Mouse (Mus musculus) c-Kit-positive CD71-negative TER-119-negative erythroid progenitor cells, embryonic 14.5 days (primary cell): ENCODE results near the gene Psmb10.
A peak's percentile ranks its signal among the peaks of the same experiment; 100 is the strongest.
"Not testable (repeated sequence)": the region's sequence is repeated elsewhere in the genome, so short reads cannot be mapped to it uniquely, and the experiment has no call there.

Experiments used
- DNase-seq: peaks from one replicate; pipeline ENCODE4 v3.0.0-alpha.2; 2013; ENCODE audit warnings: low read depth

Gene Psmb10

DNA sequence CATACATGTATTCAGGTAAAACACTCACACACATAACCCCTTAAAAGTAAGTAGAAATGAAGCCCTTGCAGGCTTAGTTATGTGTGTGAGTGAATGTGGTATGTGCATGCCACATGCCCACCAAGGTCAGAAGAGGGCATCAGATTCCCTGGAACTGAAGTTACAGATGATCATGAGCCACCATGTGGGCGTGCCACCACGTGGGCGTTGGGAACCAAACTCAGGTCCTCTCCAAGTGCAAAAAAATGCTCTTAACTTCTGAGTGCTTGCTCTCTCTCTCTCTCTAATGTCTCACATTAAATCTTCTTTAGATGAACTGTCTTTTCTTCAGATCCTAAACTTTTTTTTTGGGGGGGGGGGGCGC lies at the start of gene Psmb10:
Gene Psmb10 (minus strand): TSS at position 139 of the 364 bp plus-strand sequence.
- no peak for DNase-seq

DNA sequence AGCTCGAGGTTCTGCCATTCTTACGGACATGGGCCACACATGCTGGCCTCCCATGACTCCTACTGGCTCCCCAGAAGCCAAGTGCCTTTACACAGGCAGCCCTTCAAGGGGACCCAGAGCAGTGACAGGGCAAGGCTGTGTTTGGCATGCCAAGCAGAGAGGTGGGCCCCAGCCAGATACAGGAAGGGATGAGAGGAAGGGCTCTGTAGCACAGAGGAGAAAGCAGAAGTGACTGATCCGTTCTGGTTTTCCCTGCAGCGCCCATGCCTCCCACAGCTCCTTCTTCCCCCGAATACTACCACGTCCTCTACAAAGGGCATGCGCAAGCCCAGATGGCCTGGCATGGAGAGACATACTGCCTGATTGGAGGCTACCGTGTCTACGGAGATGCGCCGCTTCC lies 45.2 kb upstream of the Psmb10 start:
- not testable (repeated sequence) for DNase-seq

DNA sequence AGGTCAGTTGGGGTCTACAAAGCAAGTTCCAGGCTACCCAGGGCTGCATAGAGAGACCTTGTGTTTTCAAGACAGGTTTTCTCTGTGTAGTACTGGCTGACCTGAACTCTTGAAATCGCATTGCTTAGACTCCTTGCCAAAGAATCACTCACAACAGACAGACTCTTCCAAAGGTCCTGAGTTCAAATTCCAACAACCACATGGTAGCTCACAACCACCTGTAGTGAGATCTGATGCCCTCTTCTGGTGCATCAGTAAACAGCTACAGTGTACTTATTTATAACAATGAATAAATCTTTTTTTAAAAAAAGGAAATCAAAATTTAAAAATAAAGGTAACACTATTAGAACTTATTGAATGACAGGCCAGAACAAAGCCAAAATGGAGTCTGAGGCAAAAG lies 42.9 kb upstream of the Psmb10 start:
- DNase-seq = no peak

DNA sequence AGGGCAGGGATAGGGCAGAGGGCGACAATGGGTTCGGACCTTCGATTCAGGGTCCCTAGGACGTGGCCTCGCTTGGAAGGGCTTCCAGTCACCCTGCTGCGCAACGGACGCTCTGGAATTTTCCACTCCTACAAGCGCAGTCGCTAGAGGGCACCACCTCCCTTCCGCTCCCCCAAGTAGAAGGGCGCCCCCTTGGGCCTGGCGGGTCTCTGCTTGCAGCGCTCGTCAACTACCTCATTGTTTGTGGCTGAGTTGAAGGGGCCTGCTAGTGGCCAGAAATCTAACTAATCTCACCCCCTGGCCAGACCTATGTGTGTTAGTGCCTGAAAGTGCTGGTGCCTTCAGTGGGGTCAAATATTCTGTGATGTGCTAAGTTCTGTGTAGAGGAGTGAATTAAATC lies 41.1 kb upstream of the Psmb10 start, which contains the start of gene Dpep3:
Gene Dpep3 (minus strand): TSS at position 105 of the 400 bp plus-strand sequence.
- DNase-seq = no peak

DNA sequence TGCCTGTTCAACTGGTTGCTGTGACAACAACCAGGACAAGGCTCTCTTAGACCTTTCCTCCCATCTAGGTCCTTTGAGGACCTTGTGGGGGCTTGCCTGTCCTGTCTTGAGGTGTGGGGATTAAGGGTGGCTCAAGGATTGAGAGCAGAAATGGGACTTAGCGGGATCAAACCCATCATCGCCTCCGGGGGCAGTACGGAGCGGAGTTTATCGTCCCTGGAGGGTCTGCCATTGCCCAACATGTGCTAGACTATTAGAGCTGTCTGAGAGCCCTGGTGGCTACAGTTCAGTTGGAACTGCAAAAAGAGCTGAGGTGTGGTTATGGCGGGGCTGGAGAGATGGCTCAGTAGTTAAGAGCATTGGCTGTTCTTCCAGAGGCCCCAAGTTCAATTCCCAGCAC lies 37.1 kb upstream of the Psmb10 start:
- no peak for DNase-seq

DNA sequence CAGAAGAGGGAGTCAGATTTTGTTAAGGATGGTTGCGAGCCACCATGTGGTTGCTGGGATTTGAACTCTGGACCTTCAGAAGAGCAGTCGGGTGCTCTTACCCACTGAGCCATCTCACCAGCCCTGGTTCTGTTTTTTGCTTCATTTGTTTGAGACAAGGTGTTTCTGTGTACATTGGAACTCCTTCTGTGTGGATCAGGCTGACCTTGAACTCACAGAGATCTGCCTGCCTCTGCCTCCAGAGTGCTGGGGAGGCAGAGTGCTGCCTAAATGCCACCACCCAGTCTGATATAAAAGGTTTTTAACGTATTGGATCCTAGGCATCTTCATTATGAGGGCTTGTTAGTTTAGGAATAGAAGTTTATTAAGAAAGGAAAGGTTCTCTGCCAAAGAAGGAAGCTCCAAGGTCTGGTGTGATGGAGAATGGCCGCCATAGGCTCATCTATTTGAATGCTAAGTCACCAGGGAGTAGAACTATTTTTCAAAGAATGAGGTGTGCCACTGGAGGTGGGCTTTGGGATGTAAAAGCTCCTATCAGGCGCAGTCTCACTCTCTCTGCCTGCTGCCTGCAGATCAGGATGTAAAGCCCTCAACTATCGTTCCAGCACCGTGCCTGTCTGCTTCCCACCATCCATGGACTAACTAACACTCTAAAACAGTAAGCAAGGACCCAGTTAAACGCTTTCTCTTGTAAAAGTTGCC lies 32.9 kb upstream of the Psmb10 start:
- no peak for DNase-seq

DNA sequence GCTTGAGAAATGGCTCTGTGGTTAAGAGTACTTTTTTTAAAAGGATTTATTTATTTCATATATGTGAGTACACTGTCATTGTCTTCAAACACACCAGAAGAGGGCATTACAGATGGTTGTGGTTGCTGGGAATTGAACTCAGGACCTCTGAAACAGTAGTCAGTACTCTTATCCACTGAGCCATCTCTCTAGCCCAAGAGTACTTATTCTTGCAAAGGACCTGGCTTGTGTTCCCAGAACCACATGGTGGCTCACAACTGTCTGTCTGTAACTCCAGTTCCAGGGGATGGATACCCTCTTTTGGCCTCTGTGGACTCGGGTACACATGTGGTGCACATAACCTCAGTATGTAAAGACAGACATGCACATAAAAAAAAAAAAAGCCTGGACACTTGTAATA lies 31.1 kb upstream of the Psmb10 start:
- DNase-seq = no peak

DNA sequence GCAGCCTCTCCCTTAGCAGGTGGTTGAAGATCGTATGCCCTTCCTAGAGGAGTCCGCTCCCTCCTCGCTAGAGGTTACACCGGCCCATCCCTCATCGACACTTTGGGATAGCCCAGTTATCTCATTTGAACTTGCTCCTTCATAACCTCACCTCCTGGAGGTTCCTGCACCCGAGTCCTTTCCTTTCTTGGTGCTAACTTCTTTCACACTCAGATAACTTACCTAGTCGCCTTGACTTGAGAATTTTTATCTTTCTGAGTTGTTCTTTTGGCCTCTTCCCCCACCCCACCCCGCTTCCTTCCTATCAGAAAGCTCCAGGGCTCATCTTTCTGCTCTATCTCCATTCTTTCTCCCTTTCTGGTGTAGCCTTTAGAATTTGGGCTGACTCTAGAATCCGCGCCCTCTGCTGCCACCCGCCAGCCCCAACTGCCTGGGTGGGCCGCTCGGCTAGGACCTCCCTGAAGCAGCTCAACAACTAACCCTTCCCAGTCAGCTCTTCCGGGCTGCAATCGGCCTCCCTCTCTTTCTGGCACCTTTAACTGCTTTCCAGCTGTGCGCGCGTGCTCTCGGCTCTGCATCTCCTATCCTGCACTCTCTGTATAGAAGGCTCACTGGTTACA lies 28.6 kb upstream of the Psmb10 start:
- no peak for DNase-seq

DNA sequence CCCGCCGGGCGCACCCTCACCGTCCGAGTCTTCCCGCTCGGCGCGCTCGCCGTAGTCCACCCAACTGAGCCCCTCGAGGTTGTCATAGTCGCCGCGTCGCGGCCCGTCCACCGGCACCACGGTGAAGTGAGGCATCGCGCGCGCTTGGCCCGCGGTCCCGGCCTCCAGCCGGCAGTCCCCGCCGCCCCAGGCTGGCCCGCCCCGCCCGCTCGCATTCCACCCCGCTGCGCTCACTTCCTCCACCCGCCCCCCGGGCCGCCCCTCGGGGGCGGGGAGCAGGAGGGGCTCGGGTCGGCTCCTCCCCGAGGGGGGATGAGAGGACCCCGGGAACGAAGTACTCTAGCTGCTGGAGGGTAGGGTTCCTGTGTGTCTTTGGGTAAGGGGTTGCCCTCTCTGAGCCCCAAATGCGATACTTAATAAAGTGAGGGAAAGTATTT lies 27.7 kb upstream of the Psmb10 start, which contains the start of gene Slc12a4:
Gene Slc12a4 (minus strand): TSS at position 193 of the 437 bp plus-strand sequence.
- DNase-seq = peak; percentile 75

DNA sequence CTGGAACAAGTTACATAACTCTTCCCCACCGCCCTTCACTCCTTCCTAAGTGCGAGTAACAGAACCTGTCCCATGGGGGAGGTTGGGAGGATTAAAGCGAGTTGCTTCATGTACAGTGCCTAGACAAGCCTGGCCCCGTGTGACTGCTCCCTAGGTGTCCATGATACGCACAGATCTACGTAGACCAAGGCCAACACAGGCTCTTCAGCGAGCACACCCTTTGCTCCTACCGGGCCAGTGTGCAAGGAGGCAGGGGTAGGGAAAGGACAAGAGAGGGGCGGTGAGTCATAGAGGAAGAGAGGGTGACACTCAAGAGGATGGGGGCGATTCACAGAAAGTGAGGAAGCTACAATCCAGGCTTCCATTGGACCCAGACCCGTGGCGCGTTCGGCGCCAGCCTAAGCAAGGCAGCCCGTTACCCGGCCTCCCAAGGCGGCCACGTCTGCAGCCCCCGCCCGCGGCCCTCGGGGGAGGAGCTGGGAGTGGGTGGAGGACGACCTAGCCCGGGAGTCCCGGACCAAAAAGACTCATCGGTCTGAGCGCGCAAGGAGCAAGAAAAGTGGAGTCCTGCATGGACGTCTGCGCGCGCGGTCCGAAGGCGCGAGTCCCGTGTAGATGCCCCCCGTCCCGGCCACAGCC lies 27.1 kb upstream of the Psmb10 start:
- DNase-seq = peak; percentile 53

DNA sequence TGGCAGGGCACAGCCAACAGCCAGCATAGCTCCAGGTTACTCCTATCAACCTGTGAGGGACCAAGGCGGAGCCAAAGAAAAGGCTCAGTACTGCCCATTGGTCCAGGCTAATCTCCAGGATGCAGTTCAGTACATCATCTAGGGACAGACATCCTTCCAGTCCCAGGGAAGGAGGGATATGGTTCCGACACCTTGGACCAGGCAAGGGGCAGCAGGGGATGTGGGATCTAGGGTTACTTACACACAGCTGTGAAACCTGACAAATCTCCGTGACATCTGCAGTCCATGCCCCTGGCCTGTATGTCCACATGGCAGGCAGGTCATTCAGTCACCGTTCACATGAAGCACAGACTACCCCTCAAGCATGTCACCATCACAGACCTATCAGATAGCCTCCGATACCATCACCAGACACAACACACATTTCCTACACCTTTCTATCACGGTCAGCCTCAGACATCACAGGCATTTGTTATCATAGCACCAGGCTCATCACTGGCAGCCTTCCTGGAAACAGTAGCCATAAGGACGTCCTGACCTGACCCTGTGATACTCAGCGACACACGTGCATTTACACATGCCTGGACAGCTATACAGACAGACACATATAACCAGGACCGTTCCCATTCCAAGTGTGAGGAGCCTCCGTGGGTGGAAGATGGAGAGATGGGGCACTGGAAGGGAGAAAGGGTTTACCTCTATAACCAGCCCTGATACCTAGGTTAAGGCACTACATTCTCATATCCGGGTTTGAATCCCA lies 26.4 kb upstream of the Psmb10 start:
- DNase-seq = no peak

DNA sequence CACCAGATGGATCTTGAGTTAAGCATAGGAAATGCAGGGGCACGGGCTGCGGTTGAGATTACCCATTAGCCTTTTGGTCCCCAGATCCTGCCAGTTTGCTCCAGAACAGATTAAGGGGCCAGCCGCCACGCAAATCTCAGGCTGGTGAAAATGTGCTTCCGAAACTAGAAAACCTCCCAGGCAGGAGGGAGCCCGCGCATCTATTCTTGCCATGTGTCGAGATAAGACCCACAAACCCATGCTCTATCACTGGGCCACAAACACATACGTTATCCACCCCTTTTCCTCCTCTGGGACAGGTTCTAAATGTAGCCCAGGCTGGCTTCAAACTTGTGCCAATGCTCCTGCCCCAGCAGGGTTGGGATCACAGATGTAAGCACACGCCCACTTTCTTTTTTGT lies 23.3 kb upstream of the Psmb10 start:
- no peak for DNase-seq

DNA sequence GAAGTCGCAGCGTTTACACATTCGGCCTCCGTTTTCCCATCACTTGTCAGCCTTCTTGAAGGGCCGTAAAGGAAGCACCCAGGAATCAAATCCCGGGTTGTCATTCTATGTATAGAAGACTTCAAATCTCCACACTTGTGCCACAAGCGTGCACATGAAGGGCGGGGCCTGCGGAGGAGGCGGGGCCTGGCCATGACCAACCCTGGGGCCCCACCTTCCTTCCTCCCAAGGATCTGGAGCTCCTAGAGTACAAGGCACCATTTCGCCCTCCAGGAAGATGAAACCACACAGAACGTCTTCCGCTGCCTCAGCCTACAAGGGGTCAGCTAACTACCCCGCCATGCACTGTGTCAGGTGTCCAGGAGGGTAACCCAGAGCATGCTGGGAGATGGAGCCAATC lies 22.9 kb upstream of the Psmb10 start:
- DNase-seq = no peak

DNA sequence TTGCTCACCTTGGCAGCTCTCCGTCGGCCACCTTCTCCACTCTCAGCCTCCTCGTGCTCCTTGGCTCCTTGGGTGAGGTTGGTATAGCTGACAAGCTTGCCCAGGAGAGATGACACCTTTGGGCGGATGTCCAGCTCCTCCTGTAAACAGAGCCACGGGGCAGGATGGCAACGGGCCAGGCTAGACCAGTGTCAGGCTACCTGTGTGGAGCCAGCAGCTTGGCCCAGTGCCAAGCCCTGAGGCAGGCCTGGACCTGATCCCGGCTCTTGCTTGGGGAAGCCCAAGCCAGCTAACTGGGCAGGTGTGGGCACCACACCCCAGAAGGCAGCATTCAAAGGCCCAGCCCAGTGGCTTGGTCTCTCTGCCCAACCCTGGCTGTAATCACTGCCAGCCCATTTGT lies 21.1 kb upstream of the Psmb10 start:
- no peak for DNase-seq

DNA sequence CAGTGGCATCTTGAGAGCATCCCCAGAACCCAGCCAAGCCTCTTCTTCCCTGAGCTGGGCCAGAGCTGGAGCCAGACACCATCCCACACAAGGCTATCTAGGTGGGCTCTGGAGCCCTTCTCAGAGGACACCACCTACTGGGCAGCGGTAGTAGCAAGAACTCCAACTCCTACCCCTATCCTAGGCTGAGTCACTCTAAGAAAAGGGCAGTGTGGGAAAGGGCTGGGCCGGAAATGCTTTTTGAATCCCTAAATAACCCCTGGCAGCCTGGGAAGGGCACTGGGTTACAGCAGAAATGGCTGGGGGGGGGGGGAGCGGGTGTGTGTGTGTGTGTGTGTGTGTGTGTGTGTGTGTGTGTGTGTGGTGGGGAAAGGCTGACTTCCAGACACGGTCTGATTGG lies 19.6 kb upstream of the Psmb10 start:
- DNase-seq = no peak

DNA sequence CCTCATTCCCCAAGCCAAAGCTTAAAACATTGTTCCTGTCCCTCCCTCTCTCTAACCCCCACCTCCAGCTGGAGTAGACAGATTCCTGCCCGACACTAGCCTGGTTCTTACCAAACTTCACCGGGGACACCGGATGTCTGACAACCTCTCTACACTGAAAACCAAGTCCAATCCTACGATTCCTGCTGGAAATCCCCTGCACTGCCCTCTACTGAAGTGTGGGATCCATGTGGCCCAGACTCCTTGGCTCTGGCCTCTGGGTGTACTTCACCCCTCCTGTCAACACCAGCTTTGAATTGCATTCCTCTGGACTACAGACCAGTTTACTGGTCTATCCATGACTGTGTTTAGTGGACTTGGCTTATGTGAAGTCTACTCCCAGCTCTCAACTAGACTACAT lies 18.3 kb upstream of the Psmb10 start:
- DNase-seq = no peak

DNA sequence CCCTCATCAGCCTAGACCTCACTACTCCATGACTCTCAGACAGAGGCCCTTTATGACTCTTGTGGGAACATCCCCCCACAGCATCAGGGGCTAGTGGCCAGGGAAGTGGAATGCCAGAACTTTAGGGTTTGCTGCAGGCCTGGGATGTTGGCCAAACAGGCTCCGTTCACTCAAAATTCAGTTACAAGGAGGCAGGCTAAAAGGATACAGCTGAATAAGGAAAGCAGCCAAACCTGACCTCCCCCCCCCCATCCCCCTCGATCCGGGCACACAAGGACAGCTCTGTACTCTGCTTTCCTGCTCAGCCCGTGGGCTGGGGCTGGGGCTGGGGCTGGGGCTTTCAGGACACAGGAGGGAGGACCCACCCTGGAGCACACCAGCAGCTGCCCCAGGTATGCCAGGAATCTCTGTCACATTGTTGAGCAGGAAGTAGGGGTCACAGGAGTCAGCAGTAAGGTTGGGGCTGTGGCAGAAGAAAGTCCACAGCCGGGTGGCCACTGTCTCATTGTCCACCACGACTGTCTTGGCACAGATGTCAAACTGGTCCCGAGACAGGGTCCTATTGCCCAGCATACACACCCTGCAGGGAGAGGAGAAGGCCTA lies 12.9 kb upstream of the Psmb10 start:
- DNase-seq = no peak

DNA sequence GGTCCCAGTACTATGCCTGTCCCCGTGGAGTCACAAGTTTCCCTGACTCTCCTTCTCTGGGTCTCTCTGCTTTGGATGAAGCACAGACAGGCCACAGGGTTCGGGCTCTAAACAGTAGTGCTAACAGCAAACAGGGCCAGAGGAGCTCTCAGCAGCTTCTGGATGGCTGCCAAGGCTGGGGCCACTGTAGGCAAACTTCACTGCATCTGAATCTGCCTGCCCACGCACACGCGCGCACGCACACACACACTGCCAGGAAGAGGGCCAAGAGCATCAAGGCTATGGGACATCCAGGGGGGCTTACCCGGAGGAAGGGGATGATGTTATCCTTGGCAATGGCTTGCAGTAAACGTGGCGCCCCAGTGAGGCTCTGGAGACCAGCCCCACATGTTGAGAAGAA lies 11.1 kb upstream of the Psmb10 start:
- DNase-seq = no peak

DNA sequence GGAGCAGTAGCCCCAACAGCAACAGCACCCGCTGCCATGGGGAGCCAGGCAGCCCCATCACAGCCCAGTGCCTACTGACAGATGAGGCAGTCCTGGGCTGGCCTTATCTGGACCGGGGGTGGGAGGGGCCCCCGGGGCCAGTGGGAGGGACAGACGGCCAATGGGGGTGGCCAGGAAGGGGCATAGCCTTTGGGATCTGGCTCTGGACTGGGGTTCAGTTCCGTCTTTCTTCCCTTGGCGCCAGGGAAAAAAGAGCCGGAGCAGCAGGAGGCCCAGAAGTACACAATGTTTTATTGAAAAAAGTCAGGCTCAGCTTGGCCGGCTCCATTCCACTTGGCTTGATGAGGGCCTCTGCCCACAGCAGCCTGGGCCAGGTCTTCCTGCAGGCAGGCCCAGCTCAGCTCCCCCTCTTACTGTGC lies 5.1 kb upstream of the Psmb10 start, which contains the start of gene Lcat:
Gene Lcat (minus strand): TSS at position 62 of the 419 bp plus-strand sequence.
- DNase-seq = no peak

DNA sequence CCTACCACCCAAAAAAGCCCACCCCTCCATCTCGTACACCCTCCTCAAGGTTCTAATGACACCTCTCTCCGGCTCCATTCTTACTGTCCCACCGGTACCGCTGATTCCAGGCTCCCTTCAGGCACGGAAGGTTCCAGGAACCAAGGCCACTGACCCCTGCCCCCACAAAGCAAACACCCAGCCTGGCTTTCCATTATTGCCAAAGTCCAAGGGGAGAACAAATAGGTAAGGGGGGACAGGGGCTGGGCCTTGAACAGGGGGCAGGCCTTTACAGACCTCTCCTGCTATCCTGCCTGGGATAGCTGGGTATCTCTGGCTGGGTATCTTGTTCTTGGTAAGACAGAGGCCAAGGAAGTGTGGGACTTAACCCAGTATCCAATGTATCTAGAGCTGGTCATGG lies 4.3 kb upstream of the Psmb10 start:
- no peak for DNase-seq

DNA sequence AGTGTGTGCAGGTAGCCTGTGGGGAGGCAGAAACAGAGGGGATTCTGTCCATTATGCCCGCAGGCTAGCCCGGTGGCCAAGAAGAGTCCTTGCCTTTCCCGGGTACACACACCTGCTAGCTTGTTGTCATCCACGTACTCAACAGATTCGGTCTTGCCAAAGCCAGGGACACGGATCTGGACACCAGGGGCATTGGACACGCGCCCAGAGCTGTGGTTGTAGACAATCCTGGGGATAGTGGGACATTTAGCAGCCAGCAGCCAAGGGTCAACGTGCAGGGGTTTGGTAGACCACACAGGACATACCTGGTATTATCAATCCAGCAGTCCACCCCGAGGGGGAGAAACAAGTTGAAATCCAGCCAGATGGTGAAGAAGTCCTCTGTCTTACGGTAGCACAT lies 3.8 kb upstream of the Psmb10 start:
- DNase-seq = no peak
